Mouse (Mus musculus): ENCODE data around the gene Gm28036. TPM values are rescaled to one million over a fixed set of nuclear protein-coding genes. Genes with fewer than 3 reads are reported as not detected.

Gm28036 gene
- polyA plus RNA-seq, 2 experiments = 10.9 to 14.4 TPM

DNA sequence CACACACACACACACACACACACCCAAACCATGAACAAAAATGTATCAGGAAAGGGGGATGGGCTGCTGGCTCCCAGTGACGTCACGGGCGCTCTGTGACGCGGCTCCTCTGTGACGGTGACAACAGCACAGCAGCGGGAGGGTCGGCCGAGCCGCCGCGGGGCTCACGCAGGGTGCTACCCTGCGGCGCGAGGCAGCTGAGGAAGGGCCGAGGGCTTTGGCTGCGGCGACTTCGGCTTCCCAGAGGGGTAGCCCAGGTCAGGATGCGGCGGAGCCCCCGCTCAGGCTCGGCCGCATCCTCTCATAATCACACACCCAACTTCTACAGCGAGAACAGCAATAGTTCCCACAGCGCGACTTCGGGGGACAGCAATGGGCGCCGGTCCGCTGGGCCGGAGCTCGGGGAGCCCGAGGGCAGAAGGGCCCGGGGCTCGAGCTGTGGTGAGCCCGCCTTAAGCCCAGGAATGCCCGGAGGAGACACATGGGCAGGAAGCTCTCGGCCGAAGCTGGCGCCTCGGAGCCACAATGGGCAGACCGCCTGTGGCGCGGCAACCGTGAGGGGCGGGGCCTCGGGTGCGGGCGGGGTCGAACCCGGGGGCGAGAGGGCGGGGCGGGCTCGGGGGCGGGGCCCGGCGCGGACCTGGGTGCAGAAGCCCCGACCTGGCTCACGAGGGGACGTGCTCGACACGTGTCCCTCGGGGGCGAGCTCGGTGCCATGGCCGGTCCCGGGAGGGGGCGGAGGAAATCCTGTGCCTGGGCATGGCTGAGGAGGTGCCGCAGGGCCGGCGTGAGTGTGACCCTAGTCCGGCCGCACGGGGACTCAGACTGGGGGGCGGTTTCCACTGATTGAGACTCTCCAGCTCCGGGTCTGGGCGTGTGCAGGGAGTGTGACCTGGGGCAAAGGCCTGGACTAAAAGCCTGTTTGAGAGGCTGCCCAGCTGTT lies 61.5 kb downstream of the Gm28036 start, which contains the start of gene Spag4:
Gene Spag4 (plus strand): TSS at position 77 of the 943 bp plus-strand sequence.
- Histone ChIP-seq H3K36me3 (ENCODE audit: control insufficient read depth, insufficient read depth, low read length) (peaks cover 13% of the 10 kb centered on the region), H3K4me1 (ENCODE audit: control insufficient read depth, insufficient read depth, low read length) (peaks cover 6% of the 10 kb centered on the region), H3K9ac (ENCODE audit: low read depth, low read length, severe bottlenecking) (peak within 1 kb of the TSS; percentile 81), H3K4me2 (replicated peaks; ENCODE audit: low read depth, low read length, severe bottlenecking) (peak within 1 kb of the TSS; percentile 95), H3K4me3 (replicated peaks; ENCODE audit: low read length) (peak within 1 kb of the TSS; percentile 64), H3K9me3 (ENCODE audit: control insufficient read depth, low read length) (no peaks in the 10 kb centered on the region), H3K27me3 (ENCODE audit: control insufficient read depth, insufficient read depth, low read length) (no peaks in the 10 kb centered on the region), H3K27ac (replicated peaks; ENCODE audit: low read depth, low read length) (peak within 1 kb of the TSS; percentile 73; the same call in 1 of the 2 replicates)
- no peak for TF ChIP-seq POLR2A (IDR thresholded peaks at IDR 0.05; ENCODE audit: borderline replicate concordance, extremely low read depth, insufficient read depth, insufficient read length)
- ATAC-seq (ENCODE audit: low FRiP score, low read depth) (peak; percentile 80), DNase-seq (ENCODE audit: low spot score) (peak; percentile 63)
- under 1% methylated on average over 60 of the region's 81 CpGs for WGBS

DNA sequence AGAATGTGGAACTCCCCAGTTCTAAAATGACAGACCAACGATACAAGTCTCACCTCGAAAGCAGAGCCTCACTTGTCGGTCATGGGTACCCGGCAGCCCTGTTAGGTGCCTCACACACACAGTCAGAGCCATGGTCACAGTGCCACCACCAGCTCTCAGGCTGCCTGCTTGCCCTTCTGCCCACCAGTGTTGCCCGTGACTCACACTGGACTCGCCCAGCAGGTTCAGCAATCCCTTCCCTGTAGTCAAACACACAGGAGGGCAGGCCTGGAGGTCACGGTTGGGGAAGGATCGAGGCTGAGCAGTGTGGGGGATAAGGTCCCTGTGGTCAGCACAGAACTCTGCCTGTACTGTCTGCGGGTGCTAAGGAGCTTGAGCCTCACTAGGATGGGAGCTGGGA lies 74.1 kb downstream of the Gm28036 start, which contains the start of gene Fer1l4:
Gene Fer1l4 (minus strand): TSS at position 132 of the 400 bp plus-strand sequence.
- no peak for ATAC-seq (ENCODE audit: low FRiP score, low read depth)
- WGBS = 75% methylated on average over 9 of the region's 9 CpGs
- Histone ChIP-seq H3K36me3 (ENCODE audit: control insufficient read depth, insufficient read depth, low read length) (no peaks in the 10 kb centered on the region), H3K4me3 (replicated peaks; ENCODE audit: low read length) (no peak within 1 kb of the TSS), H3K9ac (ENCODE audit: low read depth, low read length, severe bottlenecking) (no peak within 1 kb of the TSS), H3K4me2 (replicated peaks; ENCODE audit: low read depth, low read length, severe bottlenecking) (no peak within 1 kb of the TSS), H3K4me1 (ENCODE audit: control insufficient read depth, insufficient read depth, low read length) (no peaks in the 10 kb centered on the region), H3K9me3 (ENCODE audit: control insufficient read depth, low read length) (no peaks in the 10 kb centered on the region), H3K27ac (replicated peaks; ENCODE audit: low read depth, low read length) (no peak within 1 kb of the TSS), H3K27me3 (ENCODE audit: control insufficient read depth, insufficient read depth, low read length) (no peaks in the 10 kb centered on the region)
- TF ChIP-seq POLR2A (IDR thresholded peaks at IDR 0.05; ENCODE audit: borderline replicate concordance, extremely low read depth, insufficient read depth, insufficient read length) = no peak
- DNase-seq (ENCODE audit: low spot score) = no peak

DNA sequence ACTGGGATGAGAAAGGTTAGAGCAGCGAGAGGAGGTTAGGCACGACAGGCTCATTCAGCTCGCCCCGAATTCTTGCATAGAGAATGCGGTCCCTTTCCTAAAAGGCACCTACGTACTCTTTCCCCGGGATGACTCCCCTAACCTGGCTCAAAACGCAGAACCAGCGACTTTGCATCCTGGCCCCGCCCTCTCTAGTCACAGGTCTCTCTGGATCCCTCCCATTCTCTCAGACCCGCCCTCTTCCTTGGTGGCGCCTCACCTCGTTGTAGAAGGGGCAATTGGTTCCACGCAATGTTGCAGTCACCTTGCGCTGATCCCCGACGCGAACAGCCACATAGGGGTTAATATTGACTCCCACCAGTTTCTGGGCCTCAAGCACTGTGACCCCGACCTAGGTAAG lies 79.0 kb downstream of the Gm28036 start:
- Histone ChIP-seq H3K9ac (ENCODE audit: low read depth, low read length, severe bottlenecking) (no peak overlapping the region), H3K4me1 (ENCODE audit: control insufficient read depth, insufficient read depth, low read length) (no peaks in the 10 kb centered on the region), H3K4me3 (replicated peaks; ENCODE audit: low read length) (0 out of 2 replicates have a peak overlapping the region, but pooled peaks have one; percentile 4), H3K36me3 (ENCODE audit: control insufficient read depth, insufficient read depth, low read length) (no peaks in the 10 kb centered on the region), H3K9me3 (ENCODE audit: control insufficient read depth, low read length) (no peaks in the 10 kb centered on the region), H3K4me2 (replicated peaks; ENCODE audit: low read depth, low read length, severe bottlenecking) (peak overlapping the region; percentile 27; the same call in 1 of the 2 replicates), H3K27me3 (ENCODE audit: control insufficient read depth, insufficient read depth, low read length) (no peaks in the 10 kb centered on the region), H3K27ac (replicated peaks; ENCODE audit: low read depth, low read length) (no peak overlapping the region)
- no peak for DNase-seq (ENCODE audit: low spot score)
- ATAC-seq (ENCODE audit: low FRiP score, low read depth) = no peak
- TF ChIP-seq POLR2A (IDR thresholded peaks at IDR 0.05; ENCODE audit: borderline replicate concordance, extremely low read depth, insufficient read depth, insufficient read length) = no peak
- 4% methylated on average over 19 of the region's 19 CpGs for WGBS

DNA sequence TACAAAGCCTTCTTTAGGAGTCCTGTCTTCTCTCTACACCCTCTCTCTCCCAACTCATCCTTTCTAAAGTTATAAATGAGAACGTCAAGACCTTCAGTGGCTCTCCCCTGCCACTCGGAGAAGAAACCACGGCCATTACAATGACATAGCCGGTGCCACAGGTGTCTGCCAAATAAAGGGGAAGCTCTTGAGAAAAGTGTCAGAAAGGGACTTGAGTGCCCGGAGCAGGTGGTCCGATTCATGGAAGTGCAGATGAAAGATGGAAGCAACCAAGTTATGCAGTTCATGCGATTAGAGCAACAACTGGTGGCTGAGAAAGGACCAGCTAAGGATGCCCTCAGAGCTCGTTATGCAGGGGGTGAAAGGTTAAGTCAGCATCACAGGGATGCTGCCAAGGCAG lies 84.0 kb downstream of the Gm28036 start:
- TF ChIP-seq POLR2A (IDR thresholded peaks at IDR 0.05; ENCODE audit: borderline replicate concordance, extremely low read depth, insufficient read depth, insufficient read length) = no peak
- no peaks in the 10 kb centered on the region for H3K9me3 ChIP-seq (ENCODE audit: control insufficient read depth, low read length)
- H3K27ac ChIP-seq (replicated peaks; ENCODE audit: low read depth, low read length) = no peak overlapping the region
- H3K27me3 ChIP-seq (ENCODE audit: control insufficient read depth, insufficient read depth, low read length) = no peaks in the 10 kb centered on the region
- no peak overlapping the region for H3K9ac ChIP-seq (ENCODE audit: low read depth, low read length, severe bottlenecking)
- H3K4me3 ChIP-seq (replicated peaks; ENCODE audit: low read length) = no peak overlapping the region
- H3K4me2 ChIP-seq (replicated peaks; ENCODE audit: low read depth, low read length, severe bottlenecking) = no peak overlapping the region
- no peak for ATAC-seq (ENCODE audit: low FRiP score, low read depth)
- no peak for DNase-seq (ENCODE audit: low spot score)
- no peaks in the 10 kb centered on the region for H3K36me3 ChIP-seq (ENCODE audit: control insufficient read depth, insufficient read depth, low read length)
- no peaks in the 10 kb centered on the region for H3K4me1 ChIP-seq (ENCODE audit: control insufficient read depth, insufficient read depth, low read length)
- WGBS = 83% methylated on average over 8 of the region's 8 CpGs

DNA sequence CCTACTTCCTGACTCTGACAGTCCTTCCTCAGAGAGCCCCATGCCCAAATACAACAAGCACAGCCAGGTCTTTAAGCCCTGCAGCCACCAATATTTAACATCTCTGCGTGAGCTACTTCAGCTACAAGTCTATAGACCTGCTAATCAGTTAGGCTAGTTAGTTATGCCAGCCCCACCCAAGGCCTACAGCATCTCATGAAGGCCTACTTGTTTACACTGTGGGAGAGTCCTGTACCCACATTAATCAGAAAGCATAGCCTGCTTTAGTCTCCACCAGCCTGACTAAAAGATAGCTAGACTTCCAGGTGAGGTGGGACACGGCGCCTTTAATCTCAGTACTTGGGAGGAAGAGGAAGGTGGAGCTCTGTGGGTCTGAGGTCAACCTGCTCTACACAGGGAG lies 87.5 kb downstream of the Gm28036 start:
- H3K4me2 ChIP-seq (replicated peaks; ENCODE audit: low read depth, low read length, severe bottlenecking) = no peak overlapping the region
- H3K9ac ChIP-seq (ENCODE audit: low read depth, low read length, severe bottlenecking) = no peak overlapping the region
- no peak overlapping the region for H3K27ac ChIP-seq (replicated peaks; ENCODE audit: low read depth, low read length)
- H3K4me1 ChIP-seq (ENCODE audit: control insufficient read depth, insufficient read depth, low read length) = no peaks in the 10 kb centered on the region
- no peaks in the 10 kb centered on the region for H3K9me3 ChIP-seq (ENCODE audit: control insufficient read depth, low read length)
- no peaks in the 10 kb centered on the region for H3K36me3 ChIP-seq (ENCODE audit: control insufficient read depth, insufficient read depth, low read length)
- no peak overlapping the region for H3K4me3 ChIP-seq (replicated peaks; ENCODE audit: low read length)
- no peak for ATAC-seq (ENCODE audit: low FRiP score, low read depth)
- no peaks in the 10 kb centered on the region for H3K27me3 ChIP-seq (ENCODE audit: control insufficient read depth, insufficient read depth, low read length)
- no peak for TF ChIP-seq POLR2A (IDR thresholded peaks at IDR 0.05; ENCODE audit: borderline replicate concordance, extremely low read depth, insufficient read depth, insufficient read length)
- 89% methylated on average over 3 of the region's 3 CpGs for WGBS
- DNase-seq (ENCODE audit: low spot score) = no peak
